Mouse (Mus musculus) thymus, adult 2 months (tissue): Measurements from ENCODE around the gene Asxl1.

Source experiments
- CTCF ChIP-seq: fragments of 200-500 bp; IDR thresholded peaks from 2 replicates; pipeline ENCODE4 v1.5.1; 2012; ENCODE audit warnings: mild to moderate bottlenecking, control low read depth, low read length, moderate library complexity, borderline replicate concordance; ENCODE audit not compliant: control insufficient read depth, poor library complexity, insufficient read depth; ENCODE audit errors: extremely low read depth
- POLR2A ChIP-seq: fragments of 200-500 bp; IDR thresholded peaks from 2 replicates; pipeline ENCODE4 v1.6.1; 2012; ENCODE audit warnings: mild to moderate bottlenecking, low read length, control low read depth, moderate library complexity; ENCODE audit not compliant: control insufficient read depth, poor library complexity, insufficient read depth; ENCODE audit errors: extremely low read depth

DNA sequence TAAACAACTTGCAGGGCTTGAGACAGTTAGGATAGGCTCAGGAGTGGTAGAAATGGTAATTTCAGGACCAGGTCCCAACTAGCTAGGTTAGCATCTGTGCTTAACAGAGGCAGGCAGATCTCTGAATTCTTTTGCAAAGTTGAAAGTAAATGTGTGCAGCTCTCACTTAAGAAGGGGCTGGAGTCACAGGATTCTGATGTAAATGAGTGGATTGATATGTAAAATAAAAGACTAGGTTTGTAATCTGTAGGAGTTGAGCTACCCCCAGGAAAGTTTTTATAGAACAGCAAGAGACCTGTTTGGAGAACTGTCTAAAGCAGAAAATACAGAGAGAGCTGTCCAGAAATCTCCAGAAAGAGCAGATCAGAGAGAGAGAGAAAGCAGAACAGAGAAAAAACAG is 25.2 kb downstream of the Asxl1 start:
- TF ChIP-seq POLR2A (no peak), CTCF (no peak)
